Mouse (Mus musculus) frontal cortex, postnatal 25 days (tissue): ENCODE results near the gene Spin2c.

ENCODE experiments used
- DNase-seq, 2 experiments: peaks; one replicate each; pipeline ENCODE4 v3.0.0; 2022; ENCODE audit warnings: low spot score in 2 of 2

Gene Spin2c

DNA sequence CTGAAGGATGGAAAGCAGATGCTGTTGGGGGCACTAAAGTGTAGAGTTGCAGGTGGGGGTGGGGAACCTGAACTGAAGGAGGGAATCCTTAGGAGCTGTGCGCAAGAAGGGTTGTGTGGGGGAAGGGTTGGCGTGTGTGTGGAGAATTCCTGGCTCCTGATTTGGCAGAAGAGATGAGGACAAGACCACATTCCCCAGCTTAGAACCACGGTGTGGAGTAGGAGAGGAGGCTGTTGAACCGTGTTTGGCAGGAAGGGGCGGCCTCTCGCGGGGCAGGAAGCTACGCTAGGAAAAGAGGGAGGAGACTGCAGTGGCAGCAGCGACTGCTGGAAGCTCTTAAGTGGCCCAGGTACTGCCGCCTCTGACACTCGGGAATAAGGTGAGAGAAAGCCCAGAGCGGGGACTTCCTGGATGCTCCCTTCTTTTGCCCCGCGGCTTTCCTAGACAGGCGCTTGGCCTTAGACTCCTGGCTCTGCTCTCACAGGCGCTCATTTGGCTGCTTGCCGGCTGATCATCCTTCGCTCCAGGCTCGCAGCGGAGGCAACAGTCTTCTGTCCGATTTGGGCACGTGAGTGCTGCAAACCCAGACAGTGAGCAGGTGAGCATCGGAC is at the start of gene Spin2c:
Gene Spin2c, plus strand, starts transcription at position 275 of the 611 bp plus-strand sequence.
- DNase-seq: peak; percentile 6 to 19

DNA sequence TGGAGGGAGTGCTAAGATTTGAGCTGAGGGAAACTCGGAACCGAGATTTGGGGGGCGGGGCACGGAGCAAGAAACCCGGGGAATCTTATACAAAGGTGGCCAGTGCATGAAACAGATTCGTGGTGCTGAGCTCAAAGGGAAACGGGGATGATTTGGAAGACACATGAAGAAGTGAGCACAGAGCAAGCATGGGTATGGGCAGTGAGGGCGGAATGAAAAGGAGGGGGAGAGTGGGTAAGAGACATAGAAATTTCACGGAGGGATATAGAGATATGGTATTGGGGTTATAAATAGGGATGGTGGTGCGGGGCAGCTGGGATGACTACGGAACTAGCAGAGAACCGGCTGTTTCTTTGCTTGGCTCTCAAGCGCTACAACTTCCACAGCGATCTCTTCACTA is 581 bp downstream of the Spin2c start:
- peak in 1 of 2 experiments; percentile 6 for DNase-seq
